Mouse (Mus musculus) gastrocnemius, adult 2 months (tissue): Measurements from ENCODE around the gene Lasp1. TPM values are rescaled to one million over a fixed set of nuclear protein-coding genes. Genes with fewer than 3 reads are reported as not detected.

ENCODE experiments used
- DNase-seq: peaks from one replicate; pipeline ENCODE4 v3.0.0; 2022
- H3K27ac ChIP-seq: fragments of 200-600 bp; 2 replicates; pipeline ENCODE4 v1.8.1; 2022; ENCODE audit warnings: mild to moderate bottlenecking
- H3K4me3 ChIP-seq: fragments of 200-600 bp; 2 replicates; pipeline ENCODE4 v1.8.1; 2022; ENCODE audit warnings: mild to moderate bottlenecking, moderate library complexity
- CTCF ChIP-seq: fragments of 200-600 bp; IDR thresholded peaks from 2 replicates; pipeline ENCODE4 v1.8.1; 2022; ENCODE audit warnings: antibody characterized with exemption, mild to moderate bottlenecking, moderate library complexity
- intact Hi-C: fragments of 180-260 bp; cut with DNase I; formaldehyde crosslinking; loops from one replicate; pipeline ENCODE4 v1.15.1; 2025
- total RNA-seq, 2 experiments: library from RNA; stranded (reverse); gene quantifications; 2 replicates each; pipeline ENCODE4 v1.2.3; 2021

Lasp1 gene
- total RNA-seq, 2 experiments from 2014 or later: 10.0 to 16.8 TPM

GRCm38 (mm10) chr11:97808093-97808492, 9.3 kb downstream of the Lasp1 start:
- Histone ChIP-seq H3K4me3 (peak overlapping the region; percentile 49), H3K27ac (peak overlapping the region; percentile 97)
- peak; percentile 66 for DNase-seq
- intact Hi-C loops: no loop called here
- no peak for TF ChIP-seq CTCF

DNA sequence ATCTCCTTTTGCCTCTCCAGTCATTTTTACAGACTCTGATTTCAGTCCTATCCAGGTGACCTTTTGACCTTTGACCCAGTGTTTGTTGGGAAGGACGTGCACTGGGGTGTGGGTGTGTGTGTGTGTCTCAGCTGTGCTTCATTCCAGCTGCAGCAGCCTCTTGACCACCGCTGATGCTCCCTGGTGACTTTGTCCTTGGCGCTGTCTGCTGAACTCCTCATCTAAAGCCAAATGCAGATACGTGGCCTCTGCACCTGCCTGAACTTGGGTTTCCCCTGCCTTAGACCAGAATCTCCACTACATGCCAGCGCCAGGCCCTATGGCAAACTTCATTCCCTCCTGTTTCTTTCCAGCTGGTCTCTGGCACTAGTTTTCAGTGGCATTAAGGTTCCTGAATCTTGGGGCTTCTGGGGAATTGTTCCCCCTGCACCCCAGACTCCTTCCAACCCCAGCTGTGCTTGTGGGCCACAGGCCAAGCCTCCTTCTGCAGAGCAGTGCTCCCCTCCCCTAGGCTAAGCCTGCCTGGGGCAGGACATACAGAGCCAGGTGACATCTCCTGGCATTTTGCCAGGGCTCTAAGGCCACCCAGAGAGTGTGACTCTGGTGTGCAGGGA, 9.9 kb downstream of the Lasp1 start:
- intact Hi-C loops: no loop called here
- Histone ChIP-seq H3K4me3 (peak overlapping the region; percentile 49), H3K27ac (peak overlapping the region; percentile 97)
- no peak for TF ChIP-seq CTCF
- peak; percentile 65 for DNase-seq

DNA sequence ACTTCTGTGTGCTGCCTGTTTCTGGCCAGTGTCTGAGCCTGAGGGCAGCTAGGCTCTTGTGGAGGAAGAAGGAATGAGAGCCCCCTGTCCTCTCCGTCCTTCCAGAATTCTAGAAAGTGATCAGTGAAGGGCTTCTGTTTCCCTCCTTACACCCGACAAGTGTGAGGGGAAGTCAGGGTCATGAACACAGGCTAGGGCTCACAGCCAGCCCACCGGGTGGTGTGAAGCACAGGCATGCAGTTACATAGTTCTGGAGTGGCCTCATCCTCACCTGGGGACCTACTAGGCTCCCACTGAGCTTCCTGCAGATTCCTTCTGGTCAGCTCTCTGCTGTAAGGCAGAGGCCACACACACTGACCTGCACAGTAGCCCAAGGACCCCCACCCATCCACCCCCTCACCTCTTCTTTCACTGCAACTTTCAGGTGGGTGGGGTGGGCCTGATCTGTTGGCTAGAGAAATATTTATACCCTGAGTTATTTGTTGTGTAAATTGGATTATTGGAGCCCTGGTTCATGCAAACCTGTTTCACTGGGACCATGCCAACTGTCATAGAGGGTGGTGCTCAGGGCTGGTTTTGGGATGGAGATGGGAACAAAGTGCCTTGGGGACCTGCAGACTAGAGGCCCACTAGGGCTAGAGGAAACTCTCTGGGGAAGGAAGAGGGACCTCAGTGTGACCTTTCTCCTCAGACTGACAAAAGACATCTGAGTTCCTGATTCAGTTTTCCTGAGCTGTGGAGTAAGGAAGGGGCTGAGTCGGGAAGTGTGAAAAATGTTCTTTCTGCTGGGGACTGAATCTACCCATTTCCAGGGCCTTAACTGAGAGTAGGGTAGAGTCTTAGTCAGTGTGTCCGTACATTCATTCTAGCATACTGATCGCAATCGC, 10.7 kb downstream of the Lasp1 start:
- intact Hi-C loops: no loop called here
- Histone ChIP-seq H3K4me3 (peak overlapping the region; percentile 49), H3K27ac (peak overlapping the region; percentile 97)
- no peak for TF ChIP-seq CTCF
- no peak for DNase-seq

DNA sequence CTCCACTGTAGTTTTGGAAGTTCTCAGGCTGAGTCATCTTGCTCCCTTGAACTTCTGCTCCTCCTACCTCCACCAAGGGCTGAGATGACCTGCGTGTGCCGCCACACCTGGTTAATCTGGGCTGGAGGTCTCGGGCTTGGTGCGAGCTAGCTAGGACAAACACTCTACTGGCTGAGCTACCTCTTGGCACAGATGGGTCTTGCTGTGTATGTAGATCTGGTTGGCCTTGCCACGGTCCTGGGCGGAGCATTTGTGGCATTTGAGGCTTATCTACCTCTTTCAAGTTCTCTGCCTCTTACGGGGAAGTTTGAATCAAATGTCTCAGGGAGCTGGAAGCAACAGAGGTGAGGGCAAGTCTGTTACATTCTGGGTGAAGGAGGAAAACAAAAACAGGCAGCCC, 11.6 kb downstream of the Lasp1 start:
- DNase-seq: no peak
- TF ChIP-seq CTCF: no peak
- intact Hi-C loops: no loop called here
- H3K27ac ChIP-seq: peak overlapping the region; percentile 17; the same call in 1 of the 2 replicates
- no peak overlapping the region for H3K4me3 ChIP-seq

- no peak overlapping the region for H3K4me3 ChIP-seq
- H3K27ac ChIP-seq: 0 out of 2 replicates have a peak overlapping the region, but pooled peaks have one; percentile 20
- no peak for TF ChIP-seq CTCF
- intact Hi-C loops: no loop called here
- no peak for DNase-seq
Observed at GRCm38 (mm10) chr11:97810970-97811369, 12.2 kb downstream of the Lasp1 start.

- peak; percentile 10 for DNase-seq
- Histone ChIP-seq H3K4me3 (no peak overlapping the region), H3K27ac (no peak overlapping the region)
- intact Hi-C loops: no loop called here
- TF ChIP-seq CTCF: no peak
Observed at GRCm38 (mm10) chr11:97811569-97812362, 13.0 kb downstream of the Lasp1 start.

DNA sequence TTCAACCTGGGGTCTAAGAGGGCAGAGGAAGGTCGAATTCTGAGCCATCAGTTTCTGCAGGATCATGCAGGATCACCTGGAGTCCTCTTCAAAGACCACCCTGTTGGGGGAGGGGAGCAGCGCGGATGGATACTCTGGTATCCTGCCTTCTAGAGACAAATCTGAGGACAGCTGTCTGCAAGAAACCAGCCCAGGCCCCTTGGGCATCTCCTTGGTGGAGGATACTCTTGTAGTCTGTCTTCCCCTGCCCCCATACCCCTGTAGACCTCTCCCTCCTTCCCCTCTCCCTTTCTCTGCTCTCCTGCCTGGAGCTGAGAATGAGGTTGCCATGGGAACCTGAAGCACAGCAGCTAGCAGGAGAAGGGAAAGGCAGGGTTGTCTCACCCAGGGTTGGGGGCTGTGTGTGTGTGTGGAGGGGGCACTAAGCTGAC, 13.7 kb downstream of the Lasp1 start:
- TF ChIP-seq CTCF: no peak
- intact Hi-C loops: no loop called here
- DNase-seq: peak; percentile 13
- no peak overlapping the region for H3K4me3 ChIP-seq
- H3K27ac ChIP-seq: peak overlapping the region; percentile 16; the same call in 1 of the 2 replicates

DNA sequence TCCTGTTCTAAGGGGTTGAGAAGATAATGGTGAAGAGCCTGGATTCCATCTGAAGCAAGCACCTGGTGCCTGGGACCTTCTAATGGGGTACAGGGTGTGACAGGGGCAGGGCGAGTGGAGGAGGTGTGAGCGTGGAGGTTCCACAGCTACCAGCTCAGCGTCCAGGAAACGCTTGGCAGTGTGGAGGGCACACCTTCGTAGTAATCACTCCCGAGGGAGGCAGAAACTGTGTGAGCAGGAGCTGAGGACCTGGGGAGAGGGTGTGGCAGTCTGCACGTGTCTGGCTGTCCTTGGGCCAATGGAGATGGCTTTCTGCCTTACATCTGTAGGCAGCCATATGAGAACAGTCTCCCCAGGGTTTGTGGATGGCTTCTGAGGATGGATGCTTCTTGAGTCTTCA, 14.3 kb downstream of the Lasp1 start:
- DNase-seq: peak; percentile 14
- TF ChIP-seq CTCF: no peak
- intact Hi-C loops: no loop called here
- no peak overlapping the region for H3K27ac ChIP-seq
- peak overlapping the region; percentile 23; the same call in 1 of the 2 replicates for H3K4me3 ChIP-seq

DNA sequence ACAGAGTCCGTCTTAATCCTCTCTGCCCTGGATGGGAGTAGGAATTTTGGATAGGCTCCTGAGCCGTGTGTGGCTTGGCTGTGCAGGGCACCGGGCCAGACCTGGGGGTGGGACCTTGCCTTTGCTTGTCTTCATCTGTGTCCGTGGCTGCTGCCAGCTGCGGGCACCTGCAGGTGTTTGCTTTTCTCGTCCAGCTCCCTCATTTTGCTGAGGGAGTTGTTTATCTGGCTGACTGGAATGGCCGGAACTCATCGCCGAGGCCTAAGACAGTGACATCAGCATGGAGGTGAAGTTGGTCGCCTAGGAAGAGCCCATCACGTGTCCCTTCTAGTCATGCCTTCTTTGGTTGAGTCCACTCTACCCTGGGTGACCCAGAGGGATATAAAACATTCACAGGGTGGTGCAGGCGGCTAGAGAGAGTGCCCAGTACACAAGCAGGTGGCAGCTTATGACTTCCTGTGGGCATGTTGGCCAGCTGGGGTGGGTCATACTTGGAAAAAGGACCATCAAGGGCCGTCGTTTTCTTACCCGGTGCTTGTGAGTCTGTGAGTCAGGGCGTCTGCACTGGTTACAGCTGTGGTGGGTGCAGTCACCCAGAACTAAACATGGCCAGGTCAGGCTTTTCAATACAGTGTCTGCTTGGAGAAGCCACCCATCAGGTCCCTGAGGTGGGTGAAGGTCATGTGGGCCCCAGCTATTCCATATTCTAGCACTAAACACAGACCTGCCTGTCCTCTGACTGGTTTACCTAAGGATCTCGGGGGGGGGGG, 15.1 kb downstream of the Lasp1 start:
- intact Hi-C loops: no loop called here
- peak overlapping the region; percentile 49 for H3K27ac ChIP-seq
- DNase-seq: peak; percentile 35
- no peak for TF ChIP-seq CTCF
- peak overlapping the region; percentile 5; the same call in 1 of the 2 replicates for H3K4me3 ChIP-seq

DNA sequence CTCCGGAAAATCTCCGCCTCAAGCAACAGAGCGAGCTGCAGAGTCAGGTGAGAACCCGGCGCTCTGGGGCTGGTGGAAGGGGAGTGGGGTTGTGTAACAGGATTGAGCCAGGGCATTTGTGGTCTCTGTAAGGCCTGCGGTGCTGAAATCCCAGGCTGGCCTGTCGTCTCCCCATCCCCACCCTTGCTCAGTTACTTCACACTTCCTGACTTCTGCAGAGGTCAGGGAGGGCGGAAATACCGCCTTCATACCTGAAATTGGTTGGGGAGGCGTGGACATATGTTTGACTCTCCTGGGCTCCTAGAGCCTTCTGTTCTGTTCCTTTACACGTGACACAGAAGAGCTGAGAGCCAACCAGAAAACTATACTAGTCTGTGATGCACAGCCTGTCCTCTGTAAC, 16.9 kb downstream of the Lasp1 start:
- TF ChIP-seq CTCF: no peak
- intact Hi-C loops: no loop called here
- H3K4me3 ChIP-seq: no peak overlapping the region
- peak overlapping the region; percentile 53 for H3K27ac ChIP-seq
- DNase-seq: no peak

- intact Hi-C loops: no loop called here
- no peak overlapping the region for H3K4me3 ChIP-seq
- no peak for TF ChIP-seq CTCF
- DNase-seq: peak; percentile 16
- H3K27ac ChIP-seq: peak overlapping the region; percentile 31
Observed at GRCm38 (mm10) chr11:97816176-97816575, 17.4 kb downstream of the Lasp1 start.

DNA sequence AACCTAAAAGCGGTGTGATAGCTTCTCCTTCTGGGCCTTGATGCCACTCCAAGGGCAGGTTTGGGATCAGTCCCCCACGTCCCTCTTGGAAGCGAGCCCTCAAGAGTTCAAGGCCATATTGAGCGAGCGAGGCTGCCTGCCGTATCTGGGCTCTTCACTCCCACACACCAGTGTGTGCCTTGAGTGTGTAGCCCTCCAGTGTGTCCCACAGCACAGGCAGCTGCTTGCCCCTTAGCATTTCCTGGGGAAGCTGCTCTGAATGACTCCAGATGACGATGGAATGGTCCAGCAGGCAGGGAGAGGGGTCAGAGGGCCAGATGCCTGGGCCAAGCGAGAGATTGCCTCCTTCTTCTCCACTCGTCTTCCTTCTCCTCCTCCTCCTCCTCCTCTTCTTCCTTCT, 18.1 kb downstream of the Lasp1 start:
- intact Hi-C loops: no loop called here
- H3K27ac ChIP-seq: peak overlapping the region; percentile 70
- no peak for TF ChIP-seq CTCF
- peak; percentile 22 for DNase-seq
- peak overlapping the region; percentile 28 for H3K4me3 ChIP-seq
